Mouse (Mus musculus): ENCODE data around the gene Vegfb. TPM values are rescaled to one million over a fixed set of nuclear protein-coding genes. Genes with fewer than 3 reads are reported as not detected.
A peak's percentile ranks its signal among the peaks of the same experiment; 100 is the strongest.

Vegfb gene
- polyA plus RNA-seq, 1 experiment from 2014 or later: 60.9 TPM

DNA sequence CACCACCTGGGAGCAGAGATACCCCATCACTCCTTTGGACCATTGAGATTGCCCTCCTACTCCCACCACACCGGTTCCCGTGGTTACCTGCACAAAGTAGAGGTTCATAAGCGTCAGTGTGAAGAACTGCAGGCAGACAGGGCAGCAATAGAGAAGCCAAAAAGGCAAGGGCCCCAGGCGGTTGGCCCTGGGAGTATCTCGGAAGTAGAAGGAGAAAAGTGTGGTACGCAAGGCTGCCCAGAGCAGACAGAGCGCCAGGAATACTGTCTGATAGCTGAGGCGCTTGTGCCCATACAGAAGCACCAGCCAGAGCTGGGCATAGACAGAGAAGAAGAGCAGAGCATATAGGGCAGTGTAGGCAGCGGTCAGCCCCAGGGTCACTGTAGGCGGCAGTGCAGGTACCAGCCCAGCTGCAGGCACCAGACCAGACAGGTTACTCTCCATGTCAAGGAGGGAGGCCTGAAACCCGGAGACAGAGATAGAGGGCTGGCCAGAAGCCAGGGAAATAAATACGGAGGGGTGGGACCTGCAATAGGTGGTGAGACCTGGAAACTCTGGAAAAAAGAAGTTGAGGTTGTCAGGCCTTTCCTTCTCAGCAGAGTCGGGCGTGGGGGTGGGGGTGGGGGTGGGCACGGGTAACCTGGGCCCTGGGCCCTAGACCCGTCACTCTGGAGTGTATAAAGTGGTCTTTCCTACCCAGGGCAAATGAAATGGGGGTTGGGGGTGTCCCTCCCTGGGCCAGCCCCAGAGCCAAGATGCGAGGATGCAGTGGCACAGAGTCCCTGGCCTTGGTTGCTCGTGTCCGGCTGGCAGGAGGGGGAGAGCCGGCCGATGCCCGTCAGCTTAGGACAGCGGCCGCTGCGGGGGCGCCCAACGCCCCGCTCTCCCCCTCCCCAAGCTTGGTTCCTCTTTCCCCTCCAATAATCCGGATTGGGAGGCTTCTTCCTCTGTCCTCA lies 46.8 kb downstream of the Vegfb start:
- no peaks in the 10 kb centered on the region for H3K9me3 ChIP-seq (ENCODE audit: control insufficient read depth, low read length)
- ATAC-seq (ENCODE audit: low read depth): peak; percentile 4; the same call in 1 of the 2 replicates
- H3K27ac ChIP-seq (ENCODE audit: low read depth, low read length): peak overlapping the region; percentile 48; the same call in 1 of the 2 replicates
- peak overlapping the region; percentile 82 for H3K9ac ChIP-seq (replicated peaks; ENCODE audit: low read depth, low read length)
- peaks cover 7% of the 10 kb centered on the region for H3K27me3 ChIP-seq (ENCODE audit: control insufficient read depth, insufficient read depth, low read length)
- H3K4me2 ChIP-seq (ENCODE audit: low read depth, low read length): peak overlapping the region; percentile 100
- H3K36me3 ChIP-seq (ENCODE audit: control insufficient read depth, insufficient read depth, low read length): no peaks in the 10 kb centered on the region
- WGBS: 24% methylated on average over 28 of the region's 29 CpGs
- H3K4me1 ChIP-seq (ENCODE audit: control insufficient read depth, insufficient read depth, low read length): peaks cover 22% of the 10 kb centered on the region
- H3K4me3 ChIP-seq (ENCODE audit: low read depth, low read length): peak overlapping the region; percentile 85

DNA sequence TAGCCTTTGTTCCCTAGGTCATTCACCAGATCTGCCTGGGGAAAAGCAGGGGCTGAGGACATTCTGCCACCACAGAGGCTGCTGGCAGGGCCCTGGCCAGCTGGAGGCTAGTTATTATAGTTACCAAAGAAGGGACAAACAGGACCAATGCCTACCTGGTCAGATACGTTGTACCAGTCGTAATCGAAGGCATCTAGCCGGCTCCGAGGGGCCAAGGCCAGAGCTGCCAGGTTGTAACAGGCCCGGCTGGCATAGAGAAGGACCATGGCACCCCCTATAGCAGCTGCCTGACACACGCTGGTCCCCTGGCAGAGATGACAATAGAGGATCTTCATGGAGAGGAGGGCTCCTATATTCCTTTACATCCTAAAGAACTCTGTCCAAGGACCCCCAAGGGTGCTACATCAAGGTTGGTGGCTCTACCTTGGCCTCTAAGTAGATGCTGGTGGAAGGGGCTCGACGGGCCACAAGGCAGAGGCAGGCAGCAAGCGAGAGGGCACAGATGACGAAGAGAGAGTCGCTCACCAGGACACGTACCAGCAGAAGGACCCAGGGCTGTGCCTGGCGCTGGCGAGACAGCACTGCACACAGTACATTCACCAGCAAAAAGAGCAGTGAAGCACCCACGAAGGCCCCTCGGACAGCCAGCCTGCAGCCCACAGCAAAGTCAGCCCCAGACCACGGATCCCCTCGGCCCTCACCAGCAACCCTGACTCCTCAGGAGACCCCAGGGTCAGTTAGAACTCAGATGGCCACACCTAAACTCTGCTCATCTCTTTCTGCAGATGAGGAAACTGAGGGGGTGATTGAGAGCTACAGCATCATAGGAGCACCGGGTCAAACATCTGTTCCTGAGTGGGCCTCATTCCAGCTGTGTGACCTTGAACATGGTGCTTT lies 48.1 kb downstream of the Vegfb start:
- Histone ChIP-seq H3K9me3 (ENCODE audit: control insufficient read depth, low read length) (no peaks in the 10 kb centered on the region), H3K9ac (replicated peaks; ENCODE audit: low read depth, low read length) (peak overlapping the region; percentile 82), H3K4me1 (ENCODE audit: control insufficient read depth, insufficient read depth, low read length) (peaks cover 22% of the 10 kb centered on the region), H3K4me3 (ENCODE audit: low read depth, low read length) (peak overlapping the region; percentile 85; the same call in 1 of the 2 replicates), H3K27me3 (ENCODE audit: control insufficient read depth, insufficient read depth, low read length) (peaks cover 11% of the 10 kb centered on the region), H3K4me2 (ENCODE audit: low read depth, low read length) (peak overlapping the region; percentile 100), H3K27ac (ENCODE audit: low read depth, low read length) (no peak overlapping the region), H3K36me3 (ENCODE audit: control insufficient read depth, insufficient read depth, low read length) (no peaks in the 10 kb centered on the region)
- ATAC-seq (ENCODE audit: low read depth): no peak
- WGBS: 88% methylated on average over 20 of the region's 20 CpGs

DNA sequence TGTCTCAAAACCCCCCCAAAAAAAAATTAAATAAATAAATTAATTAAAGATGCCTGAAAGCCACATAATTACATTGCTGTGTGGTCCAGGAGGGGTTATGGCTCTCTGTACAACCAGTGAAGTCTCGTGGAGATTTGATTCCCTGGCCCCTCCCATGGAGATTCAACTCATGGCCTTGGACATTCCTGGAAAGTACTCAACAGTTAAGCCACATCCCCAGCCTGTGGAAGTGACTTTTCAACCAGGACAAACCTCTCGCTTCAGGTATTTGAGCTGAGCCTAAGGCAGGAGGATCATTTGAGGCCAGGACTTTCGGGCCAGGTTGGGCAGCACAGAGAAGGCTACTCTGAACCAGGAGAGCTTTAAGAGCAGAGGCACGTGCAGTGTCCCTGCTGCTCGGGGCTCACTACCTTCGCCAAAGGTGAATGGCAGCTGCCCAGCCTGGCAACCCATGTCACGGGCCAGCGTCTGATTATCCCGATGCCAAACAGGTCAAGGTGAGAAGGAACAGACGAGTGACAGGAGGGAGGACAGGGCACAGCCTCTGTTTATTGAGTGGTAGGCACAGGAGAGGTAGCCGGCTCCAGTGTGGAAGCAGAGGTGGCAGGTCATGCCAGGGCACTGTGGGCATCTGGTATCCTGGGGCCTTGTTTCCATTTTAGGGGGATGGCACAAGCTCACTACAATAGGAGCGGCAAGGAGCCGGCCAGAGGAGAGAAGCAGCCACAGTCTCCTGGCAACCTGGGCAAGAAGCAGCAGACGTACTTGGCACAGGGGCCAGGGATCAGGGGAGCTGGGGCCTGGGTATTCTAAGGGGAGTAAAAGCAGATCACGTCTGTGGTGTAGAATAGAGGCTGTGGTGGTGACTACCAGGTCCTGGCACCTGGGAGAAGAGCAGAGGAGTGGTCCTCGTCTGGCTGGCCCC lies 49.6 kb downstream of the Vegfb start:
- Histone ChIP-seq H3K27me3 (ENCODE audit: control insufficient read depth, insufficient read depth, low read length) (peaks cover 27% of the 10 kb centered on the region), H3K9me3 (ENCODE audit: control insufficient read depth, low read length) (no peaks in the 10 kb centered on the region), H3K4me1 (ENCODE audit: control insufficient read depth, insufficient read depth, low read length) (peaks cover 31% of the 10 kb centered on the region), H3K36me3 (ENCODE audit: control insufficient read depth, insufficient read depth, low read length) (no peaks in the 10 kb centered on the region), H3K4me2 (ENCODE audit: low read depth, low read length) (no peak overlapping the region), H3K27ac (ENCODE audit: low read depth, low read length) (no peak overlapping the region), H3K9ac (replicated peaks; ENCODE audit: low read depth, low read length) (no peak overlapping the region), H3K4me3 (ENCODE audit: low read depth, low read length) (no peak overlapping the region)
- no peak for ATAC-seq (ENCODE audit: low read depth)
- 80% methylated on average over 16 of the region's 16 CpGs for WGBS

DNA sequence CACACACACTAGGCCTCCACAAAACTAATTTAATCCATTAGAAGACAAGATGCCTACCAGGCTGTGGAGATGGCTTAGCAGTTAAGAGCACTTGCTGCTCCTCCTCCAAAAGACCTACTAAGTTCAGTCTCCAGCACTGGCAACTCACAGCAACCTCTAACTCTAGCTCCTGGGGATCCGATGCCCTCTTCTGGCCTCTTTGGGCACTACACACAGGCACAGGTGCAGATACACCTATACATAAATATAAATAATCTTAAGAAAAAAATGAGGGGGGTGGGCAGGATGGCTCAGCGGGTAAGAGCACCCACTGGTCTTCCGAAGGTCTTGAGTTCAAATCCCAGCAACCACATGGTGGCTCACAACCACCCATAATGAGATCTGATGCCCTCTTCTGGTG lies 51.2 kb downstream of the Vegfb start:
- 23% methylated on average over 3 of the region's 3 CpGs for WGBS
- Histone ChIP-seq H3K4me3 (ENCODE audit: low read depth, low read length) (no peak overlapping the region), H3K27ac (ENCODE audit: low read depth, low read length) (no peak overlapping the region), H3K27me3 (ENCODE audit: control insufficient read depth, insufficient read depth, low read length) (peaks cover 38% of the 10 kb centered on the region), H3K9ac (replicated peaks; ENCODE audit: low read depth, low read length) (no peak overlapping the region), H3K4me2 (ENCODE audit: low read depth, low read length) (no peak overlapping the region), H3K36me3 (ENCODE audit: control insufficient read depth, insufficient read depth, low read length) (no peaks in the 10 kb centered on the region), H3K4me1 (ENCODE audit: control insufficient read depth, insufficient read depth, low read length) (peaks cover 30% of the 10 kb centered on the region), H3K9me3 (ENCODE audit: control insufficient read depth, low read length) (no peaks in the 10 kb centered on the region)
- no peak for ATAC-seq (ENCODE audit: low read depth)

DNA sequence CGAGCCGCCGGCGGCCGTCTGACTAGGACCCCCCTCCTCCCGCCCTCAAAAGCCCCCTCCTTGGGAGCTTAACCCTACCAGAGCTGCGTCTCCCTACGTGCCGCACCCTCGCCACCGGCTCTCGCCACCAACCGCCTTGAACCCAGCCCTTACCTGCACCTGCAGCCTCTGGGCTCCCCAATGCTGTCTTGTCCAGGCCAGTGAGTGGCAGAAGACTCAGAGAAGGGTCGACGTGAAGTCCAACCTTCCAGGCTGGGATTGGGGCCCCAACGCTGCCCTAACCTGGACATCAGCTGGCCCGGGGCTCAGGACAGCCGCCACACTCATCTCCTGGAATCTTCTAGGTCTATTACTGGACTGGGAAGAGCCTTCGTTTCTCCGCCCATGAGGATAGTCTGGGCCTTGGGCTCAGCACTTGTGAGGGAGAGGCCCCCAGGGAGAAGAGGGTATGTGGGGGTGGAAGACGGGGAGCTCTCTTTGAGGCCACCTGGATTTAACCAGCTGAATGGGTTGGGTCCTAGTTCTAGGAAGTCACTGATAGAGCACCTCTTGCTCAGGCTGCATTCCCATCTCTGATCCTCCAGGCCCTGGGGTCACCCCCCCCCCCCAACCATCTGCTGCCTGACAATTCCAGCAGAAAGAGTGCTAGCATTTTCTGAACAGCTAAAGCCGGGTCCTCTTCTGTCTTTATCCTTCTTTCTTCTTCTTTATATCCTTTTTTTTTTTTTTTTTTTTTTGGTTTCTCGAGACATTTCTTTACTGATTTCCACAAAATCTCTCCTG lies 53.1 kb downstream of the Vegfb start, which contains the start of gene Kcnk4:
Kcnk4 (minus strand) TSS at position 321 of the 783 bp plus-strand sequence.
- Histone ChIP-seq H3K36me3 (ENCODE audit: control insufficient read depth, insufficient read depth, low read length) (no peaks in the 10 kb centered on the region), H3K4me2 (ENCODE audit: low read depth, low read length) (peak within 1 kb of the TSS; percentile 60), H3K4me3 (ENCODE audit: low read depth, low read length) (peak within 1 kb of the TSS; percentile 43), H3K27ac (ENCODE audit: low read depth, low read length) (no peak within 1 kb of the TSS), H3K4me1 (ENCODE audit: control insufficient read depth, insufficient read depth, low read length) (peaks cover 14% of the 10 kb centered on the region), H3K9me3 (ENCODE audit: control insufficient read depth, low read length) (no peaks in the 10 kb centered on the region), H3K27me3 (ENCODE audit: control insufficient read depth, insufficient read depth, low read length) (peaks cover 43% of the 10 kb centered on the region), H3K9ac (replicated peaks; ENCODE audit: low read depth, low read length) (peak within 1 kb of the TSS; percentile 55)
- 10% methylated on average over 23 of the region's 23 CpGs for WGBS
- no peak; the same call in 1 of the 2 replicates for ATAC-seq (ENCODE audit: low read depth)

DNA sequence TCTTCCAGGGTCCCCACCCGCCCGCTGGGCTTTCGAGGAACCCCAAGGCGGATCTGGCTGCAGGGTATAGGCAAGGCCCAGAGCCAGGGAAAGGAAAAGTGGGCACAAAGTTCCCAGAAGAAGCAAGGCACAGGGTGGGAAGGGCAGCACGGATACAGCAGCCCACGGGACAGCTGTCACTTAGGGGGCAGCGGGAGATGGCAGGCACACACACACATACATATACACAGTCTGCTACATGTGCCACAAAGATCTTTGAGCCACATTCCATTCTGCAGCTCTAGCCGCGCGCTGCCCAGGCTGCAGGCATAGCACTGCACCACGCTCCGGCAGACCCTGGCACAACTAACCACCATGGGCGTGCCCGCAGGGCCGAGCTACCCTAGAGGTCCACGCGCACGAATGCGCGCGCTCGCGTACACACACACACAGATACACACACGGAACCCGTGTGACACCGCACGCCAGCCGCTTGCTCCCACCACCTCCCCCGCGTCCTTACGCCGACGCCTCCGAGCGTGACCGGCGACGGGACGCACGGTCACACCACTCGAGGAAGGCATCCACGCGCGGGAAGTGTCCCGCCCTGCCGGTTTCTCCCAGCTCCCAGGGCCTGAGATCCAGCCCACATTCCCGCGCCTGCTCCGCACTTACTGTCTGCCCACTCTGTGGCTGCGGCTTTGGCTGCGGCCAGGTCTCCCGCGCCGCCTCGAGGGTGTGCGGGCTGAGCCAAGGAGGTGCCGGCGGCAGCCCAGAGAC lies 53.8 kb downstream of the Vegfb start:
- peak overlapping the region; percentile 43 for H3K4me3 ChIP-seq (ENCODE audit: low read depth, low read length)
- peaks cover 14% of the 10 kb centered on the region for H3K4me1 ChIP-seq (ENCODE audit: control insufficient read depth, insufficient read depth, low read length)
- H3K27me3 ChIP-seq (ENCODE audit: control insufficient read depth, insufficient read depth, low read length): peaks cover 49% of the 10 kb centered on the region
- no peaks in the 10 kb centered on the region for H3K9me3 ChIP-seq (ENCODE audit: control insufficient read depth, low read length)
- no peaks in the 10 kb centered on the region for H3K36me3 ChIP-seq (ENCODE audit: control insufficient read depth, insufficient read depth, low read length)
- H3K27ac ChIP-seq (ENCODE audit: low read depth, low read length): no peak overlapping the region
- H3K4me2 ChIP-seq (ENCODE audit: low read depth, low read length): peak overlapping the region; percentile 60
- 2% methylated on average over 58 of the region's 58 CpGs for WGBS
- peak overlapping the region; percentile 55 for H3K9ac ChIP-seq (replicated peaks; ENCODE audit: low read depth, low read length)
- peak; percentile 62 for ATAC-seq (ENCODE audit: low read depth)

DNA sequence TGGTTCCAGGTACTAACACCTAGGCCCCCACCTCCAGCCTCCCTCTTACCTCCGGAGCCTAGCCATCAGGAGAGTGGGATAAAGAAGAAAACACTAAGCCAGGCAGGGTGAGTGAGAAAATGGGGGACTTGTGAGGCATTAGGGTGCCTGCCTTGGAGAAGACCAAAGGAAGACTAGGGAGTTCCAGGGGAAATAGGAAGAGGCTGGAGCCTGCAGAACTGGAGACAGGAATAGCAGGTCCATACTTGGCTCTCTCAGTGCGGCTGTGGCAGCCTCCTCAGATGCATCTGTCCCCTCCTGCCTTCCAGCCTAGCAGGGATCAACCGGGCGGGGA lies 54.4 kb downstream of the Vegfb start:
- H3K4me2 ChIP-seq (ENCODE audit: low read depth, low read length): no peak overlapping the region
- H3K9ac ChIP-seq (replicated peaks; ENCODE audit: low read depth, low read length): peak overlapping the region; percentile 55; the same call in 1 of the 2 replicates
- no peak overlapping the region for H3K27ac ChIP-seq (ENCODE audit: low read depth, low read length)
- WGBS: 29% methylated on average over 4 of the region's 4 CpGs
- H3K4me1 ChIP-seq (ENCODE audit: control insufficient read depth, insufficient read depth, low read length): peaks cover 11% of the 10 kb centered on the region
- H3K9me3 ChIP-seq (ENCODE audit: control insufficient read depth, low read length): no peaks in the 10 kb centered on the region
- ATAC-seq (ENCODE audit: low read depth): no peak
- peak overlapping the region; percentile 43 for H3K4me3 ChIP-seq (ENCODE audit: low read depth, low read length)
- peaks cover 49% of the 10 kb centered on the region for H3K27me3 ChIP-seq (ENCODE audit: control insufficient read depth, insufficient read depth, low read length)
- no peaks in the 10 kb centered on the region for H3K36me3 ChIP-seq (ENCODE audit: control insufficient read depth, insufficient read depth, low read length)
